Mouse (Mus musculus): Measurements from ENCODE around the gene 2310034G01Rik. TPM values are rescaled to one million over a fixed set of nuclear protein-coding genes. Genes with fewer than 3 reads are reported as not detected.

2310034G01Rik gene
- polyA plus RNA-seq, 1 experiment from 2014 or later, result 1.4 TPM

GRCm38 (mm10) chr19:46316846-46317545 lies 33.1 kb downstream of the 2310034G01Rik start:
- Histone ChIP-seq H3K27ac (peak overlapping the region; percentile 83), H3K4me1 (peaks cover 56% of the 10 kb centered on the region)
- 31% methylated on average over 15 of the region's 15 CpGs for WGBS

GRCm38 (mm10) chr19:46315752-46316610 lies 34.1 kb downstream of the 2310034G01Rik start:
- 29% methylated on average over 12 of the region's 12 CpGs for WGBS
- peak overlapping the region; percentile 57 for H3K4me3 ChIP-seq (replicated peaks)
- H3K36me3 ChIP-seq, result peaks cover 16% of the 10 kb centered on the region
- no peaks in the 10 kb centered on the region for H3K9me3 ChIP-seq
- peak overlapping the region; percentile 20 for H3K9ac ChIP-seq
- peaks cover 46% of the 10 kb centered on the region for H3K27me3 ChIP-seq (replicated peaks)
- H3K27ac ChIP-seq, result peak overlapping the region; percentile 83
- H3K4me2 ChIP-seq, result peak overlapping the region; percentile 74
- peaks cover 47% of the 10 kb centered on the region for H3K4me1 ChIP-seq
- peak; percentile 48; the same call in 1 of the 2 replicates for ATAC-seq (ENCODE audit: insufficient read depth, low FRiP score, low read depth)

More at GRCm38 (mm10) chr19:46316846-46317545, 33.1 kb downstream of the 2310034G01Rik start:
- no peak for ATAC-seq (ENCODE audit: insufficient read depth, low FRiP score, low read depth)
- Histone ChIP-seq H3K9me3 (no peaks in the 10 kb centered on the region), H3K4me2 (peak overlapping the region; percentile 74), H3K9ac (peak overlapping the region; percentile 49), H3K4me3 (replicated peaks) (peak overlapping the region; percentile 57), H3K27me3 (replicated peaks) (peaks cover 46% of the 10 kb centered on the region), H3K36me3 (peaks cover 7% of the 10 kb centered on the region; the same call in 1 of the 2 replicates)

GRCm38 (mm10) chr19:46314872-46315742 lies 35.0 kb downstream of the 2310034G01Rik start:
- H3K27ac ChIP-seq, result peak overlapping the region; percentile 80
- 25% methylated on average over 14 of the region's 14 CpGs for WGBS
- H3K27me3 ChIP-seq (replicated peaks), result peaks cover 39% of the 10 kb centered on the region

GRCm38 (mm10) chr19:46314151-46314601 lies 35.9 kb downstream of the 2310034G01Rik start:
- H3K9ac ChIP-seq, result no peak overlapping the region
- H3K4me2 ChIP-seq, result peak overlapping the region; percentile 74
- no peaks in the 10 kb centered on the region for H3K9me3 ChIP-seq
- H3K27me3 ChIP-seq (replicated peaks), result peaks cover 30% of the 10 kb centered on the region
- H3K4me3 ChIP-seq (replicated peaks), result 0 out of 2 replicates have a peak overlapping the region, but pooled peaks have one; percentile 1
- H3K4me1 ChIP-seq, result peaks cover 43% of the 10 kb centered on the region
- 22% methylated on average over 18 of the region's 18 CpGs for WGBS
- peak; percentile 13; the same call in 1 of the 2 replicates for ATAC-seq (ENCODE audit: insufficient read depth, low FRiP score, low read depth)
- H3K27ac ChIP-seq, result 0 out of 2 replicates have a peak overlapping the region, but pooled peaks have one; percentile 80
- H3K36me3 ChIP-seq, result peaks cover 30% of the 10 kb centered on the region

More at GRCm38 (mm10) chr19:46314872-46315742, 35.0 kb downstream of the 2310034G01Rik start:
- Histone ChIP-seq H3K4me2 (peak overlapping the region; percentile 74), H3K9ac (no peak overlapping the region), H3K9me3 (no peaks in the 10 kb centered on the region), H3K36me3 (peaks cover 24% of the 10 kb centered on the region), H3K4me1 (peaks cover 47% of the 10 kb centered on the region), H3K4me3 (replicated peaks) (no peak overlapping the region; the same call in 1 of the 2 replicates)
- ATAC-seq (ENCODE audit: insufficient read depth, low FRiP score, low read depth), result peak; percentile 56; the same call in 1 of the 2 replicates

- H3K36me3 ChIP-seq, result peaks cover 30% of the 10 kb centered on the region
- H3K27me3 ChIP-seq (replicated peaks), result peaks cover 25% of the 10 kb centered on the region
- H3K27ac ChIP-seq, result no peak overlapping the region
- WGBS, result 78% methylated on average over 6 of the region's 6 CpGs
- no peaks in the 10 kb centered on the region for H3K9me3 ChIP-seq
- H3K4me2 ChIP-seq, result no peak overlapping the region
- H3K4me1 ChIP-seq, result peaks cover 41% of the 10 kb centered on the region
- no peak for ATAC-seq (ENCODE audit: insufficient read depth, low FRiP score, low read depth)
- H3K4me3 ChIP-seq (replicated peaks), result no peak overlapping the region
- H3K9ac ChIP-seq, result no peak overlapping the region
These were observed 36.5 kb downstream of the 2310034G01Rik start for GRCm38 (mm10) chr19:46313591-46313990.

- no peak overlapping the region for H3K9ac ChIP-seq
- no peaks in the 10 kb centered on the region for H3K9me3 ChIP-seq
- no peak overlapping the region for H3K4me2 ChIP-seq
- ATAC-seq (ENCODE audit: insufficient read depth, low FRiP score, low read depth), result no peak
- peaks cover 20% of the 10 kb centered on the region for H3K27me3 ChIP-seq (replicated peaks)
- H3K36me3 ChIP-seq, result peaks cover 30% of the 10 kb centered on the region
- 87% methylated on average over 9 of the region's 9 CpGs for WGBS
- H3K27ac ChIP-seq, result no peak overlapping the region
- H3K4me3 ChIP-seq (replicated peaks), result no peak overlapping the region
- peaks cover 38% of the 10 kb centered on the region for H3K4me1 ChIP-seq
These were observed 37.0 kb downstream of the 2310034G01Rik start for GRCm38 (mm10) chr19:46313116-46313515.

GRCm38 (mm10) chr19:46312566-46312965 lies 37.5 kb downstream of the 2310034G01Rik start:
- Histone ChIP-seq H3K27ac (no peak overlapping the region), H3K4me2 (no peak overlapping the region), H3K4me1 (peaks cover 32% of the 10 kb centered on the region), H3K4me3 (replicated peaks) (no peak overlapping the region), H3K9ac (no peak overlapping the region), H3K36me3 (peaks cover 30% of the 10 kb centered on the region), H3K27me3 (replicated peaks) (peaks cover 15% of the 10 kb centered on the region), H3K9me3 (no peaks in the 10 kb centered on the region)
- no peak for ATAC-seq (ENCODE audit: insufficient read depth, low FRiP score, low read depth)
- WGBS, result 91% methylated on average over 21 of the region's 21 CpGs

- no peak overlapping the region for H3K27ac ChIP-seq
- ATAC-seq (ENCODE audit: insufficient read depth, low FRiP score, low read depth), result no peak
These were observed 38.8 kb downstream of the 2310034G01Rik start for GRCm38 (mm10) chr19:46311341-46311740.

GRCm38 (mm10) chr19:46310312-46310865 lies 39.7 kb downstream of the 2310034G01Rik start:
- no peak overlapping the region for H3K4me2 ChIP-seq
- ATAC-seq (ENCODE audit: insufficient read depth, low FRiP score, low read depth), result no peak
- no peaks in the 10 kb centered on the region for H3K9me3 ChIP-seq
- peaks cover 30% of the 10 kb centered on the region for H3K36me3 ChIP-seq
- H3K27me3 ChIP-seq (replicated peaks), result no peaks in the 10 kb centered on the region; the same call in none of the 2 replicates
- H3K4me1 ChIP-seq, result peaks cover 23% of the 10 kb centered on the region
- no peak overlapping the region for H3K4me3 ChIP-seq (replicated peaks)
- H3K27ac ChIP-seq, result no peak overlapping the region
- H3K9ac ChIP-seq, result no peak overlapping the region
- WGBS, result 90% methylated on average over 12 of the region's 12 CpGs

More at GRCm38 (mm10) chr19:46311341-46311740, 38.8 kb downstream of the 2310034G01Rik start:
- no peaks in the 10 kb centered on the region for H3K9me3 ChIP-seq
- H3K4me3 ChIP-seq (replicated peaks), result no peak overlapping the region
- no peak overlapping the region for H3K4me2 ChIP-seq
- no peak overlapping the region for H3K9ac ChIP-seq
- peaks cover 25% of the 10 kb centered on the region for H3K4me1 ChIP-seq
- H3K27me3 ChIP-seq (replicated peaks), result peaks cover 2% of the 10 kb centered on the region
- WGBS, result 81% methylated on average over 9 of the region's 9 CpGs
- H3K36me3 ChIP-seq, result peaks cover 30% of the 10 kb centered on the region

GRCm38 (mm10) chr19:46309651-46310305 lies 40.3 kb downstream of the 2310034G01Rik start:
- WGBS, result 79% methylated on average over 21 of the region's 21 CpGs

More at GRCm38 (mm10) chr19:46309651-46310305, 40.3 kb downstream of the 2310034G01Rik start:
- no peaks in the 10 kb centered on the region for H3K9me3 ChIP-seq
- peaks cover 30% of the 10 kb centered on the region for H3K36me3 ChIP-seq
- no peak overlapping the region for H3K27ac ChIP-seq
- peaks cover 17% of the 10 kb centered on the region for H3K4me1 ChIP-seq
- H3K27me3 ChIP-seq (replicated peaks), result no peaks in the 10 kb centered on the region; the same call in none of the 2 replicates
- no peak overlapping the region for H3K4me2 ChIP-seq
- H3K4me3 ChIP-seq (replicated peaks), result no peak overlapping the region
- no peak overlapping the region for H3K9ac ChIP-seq
- ATAC-seq (ENCODE audit: insufficient read depth, low FRiP score, low read depth), result no peak

All from stomach, embryonic 15.5 days (tissue).